Mouse (Mus musculus): ENCODE data around the gene Vmn1r132. TPM values are rescaled to one million over a fixed set of nuclear protein-coding genes. Genes with fewer than 3 reads are reported as not detected.
"Not testable (repeated sequence)": the region's sequence is repeated elsewhere in the genome, so short reads cannot be mapped to it uniquely, and the experiment has no call there.

Gene Vmn1r132
- not detected in 2 replicates for polyA plus RNA-seq (2015; fragmentation: Nextera tagmentation; extraction: Ambion mirVana)

DNA sequence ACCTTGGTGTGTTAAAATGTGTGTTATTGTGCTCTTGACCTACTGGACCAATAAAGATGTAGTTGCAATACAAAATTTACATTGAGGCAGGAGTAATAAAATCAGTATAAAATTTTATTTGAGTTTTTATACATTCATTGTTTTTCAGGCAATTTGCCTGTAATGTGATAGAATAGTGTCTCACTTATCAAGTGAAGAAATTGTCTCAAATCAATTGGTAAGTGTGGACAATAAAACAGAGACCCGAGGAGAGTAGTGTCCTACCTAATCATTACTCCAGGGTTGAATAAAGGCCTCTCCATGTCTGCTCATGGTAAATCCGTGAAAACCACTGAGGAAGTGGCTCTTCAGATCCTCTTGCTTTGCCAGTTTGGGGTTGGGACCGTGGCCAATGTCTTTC, at the start of gene Vmn1r132:
Gene Vmn1r132, plus strand, starts transcription at position 301 of the 400 bp plus-strand sequence.
- DNase-seq (ENCODE audit: low spot score), result not testable (repeated sequence)

Other genes with a start within 250 kb of the Vmn1r132 start
- not detected in 2 replicates for gene Gm6882, start 181.3 kb upstream of the Vmn1r132 start, polyA plus RNA-seq (2015; fragmentation: Nextera tagmentation; extraction: Ambion mirVana)
- gene Vmn1r130, start 102.3 kb upstream of the Vmn1r132 start, polyA plus RNA-seq (2015; fragmentation: Nextera tagmentation; extraction: Ambion mirVana), result not detected in 2 replicates
- gene Vmn1r131, start 68.0 kb upstream of the Vmn1r132 start, polyA plus RNA-seq (2015; fragmentation: Nextera tagmentation; extraction: Ambion mirVana), result not detected in 2 replicates
- gene Gm4175, start 147.4 kb downstream of the Vmn1r132 start, polyA plus RNA-seq (2015; fragmentation: Nextera tagmentation; extraction: Ambion mirVana), result not detected in 2 replicates
- gene Gm4177, start 182.6 kb downstream of the Vmn1r132 start, polyA plus RNA-seq (2015; fragmentation: Nextera tagmentation; extraction: Ambion mirVana), result not detected in 2 replicates
- gene Vmn1r135, start 218.3 kb downstream of the Vmn1r132 start, polyA plus RNA-seq (2015; fragmentation: Nextera tagmentation; extraction: Ambion mirVana), result not detected in 2 replicates
- gene Gm5725, start 230.2 kb downstream of the Vmn1r132 start, polyA plus RNA-seq (2015; fragmentation: Nextera tagmentation; extraction: Ambion mirVana), result not detected in 2 replicates